Mouse (Mus musculus) hindbrain, embryonic 11.5 days (tissue): ENCODE measurements around the gene Gla. TPM values are rescaled to one million over a fixed set of nuclear protein-coding genes. Genes with fewer than 3 reads are reported as not detected.

Experiments used
- ATAC-seq: fragments of 200-750 bp; cut with Nextera tagmentation; 2 replicates; pipeline ENCODE4 v1.8.0; 2017; ENCODE audit warnings: mild to moderate bottlenecking, moderate TSS enrichment, moderate library complexity; ENCODE audit not compliant: low FRiP score
- DNase-seq: peaks from one replicate; pipeline ENCODE4 v3.0.0-alpha.2; 2015; ENCODE audit warnings: low spot score
- H3K27ac ChIP-seq: fragments of 300-500 bp; sonication (generic); 2 replicates; pipeline ENCODE4 v1.5.1; 2014; ENCODE audit warnings: mild to moderate bottlenecking, low read depth, low read length
- H3K27me3 ChIP-seq: fragments of 300-500 bp; sonication (generic); 2 replicates; pipeline ENCODE4 v1.6.1; 2014; ENCODE audit warnings: mild to moderate bottlenecking, low read length, moderate library complexity, mixed read lengths; ENCODE audit not compliant: control insufficient read depth, insufficient read depth
- H3K36me3 ChIP-seq: fragments of 300-500 bp; sonication (generic); 2 replicates; pipeline ENCODE4 v1.6.1; 2014; ENCODE audit warnings: mild to moderate bottlenecking, low read length, moderate library complexity, mixed read lengths; ENCODE audit not compliant: control insufficient read depth, insufficient read depth
- H3K4me1 ChIP-seq: fragments of 300-500 bp; sonication (generic); replicated peaks from 2 replicates; pipeline ENCODE4 v1.6.1; 2014; ENCODE audit warnings: low read length, mixed read lengths; ENCODE audit not compliant: control insufficient read depth, insufficient read depth
- H3K4me2 ChIP-seq: fragments of 300-500 bp; sonication (generic); replicated peaks from 2 replicates; pipeline ENCODE4 v1.6.1; 2014; ENCODE audit warnings: mild to moderate bottlenecking, low read depth, low read length
- H3K4me3 ChIP-seq: fragments of 300-500 bp; sonication (generic); 2 replicates; pipeline ENCODE4 v1.5.1; 2014; ENCODE audit warnings: low read depth, low read length
- H3K9ac ChIP-seq: fragments of 300-500 bp; sonication (generic); 2 replicates; pipeline ENCODE4 v1.6.1; 2014; ENCODE audit warnings: low read depth, low read length
- H3K9me3 ChIP-seq: fragments of 300-500 bp; sonication (generic); 2 replicates; pipeline ENCODE4 v1.6.1; 2016; ENCODE audit warnings: low read length; ENCODE audit not compliant: control insufficient read depth
- WGBS: fragments of 180-500 bp; shearing (Covaris S2); extraction: QIAGEN DNeasy Blood & Tissue Kit; methylation state at CpG from one replicate; pipeline ENCODE4 v1.1.7; 2014; 5-methylcytosine and 5-hydroxymethylcytosine counted together
- polyA plus RNA-seq: library from polyadenylated mRNA; unstranded; fragments of >200 nt; fragmentation: Nextera tagmentation; extraction: Ambion mirVana; gene quantifications from 2 replicates; pipeline ENCODE4 v1.2.1, GENCODE M21; 2014

Gla gene
- polyA plus RNA-seq: 3.0 and 5.0 TPM in 2 replicates

GRCm38 (mm10) chrX:134600659-134601379, at the start of gene Gla, which contains the start of gene Hnrnph2:
Gla (minus strand) TSS chrX:134601125.
Hnrnph2 (plus strand) TSS chrX:134601179.
- ATAC-seq (peak; percentile 98), DNase-seq (peak; percentile 91)
- H3K27me3 ChIP-seq: no peaks in the 10 kb centered on the region
- no peaks in the 10 kb centered on the region for H3K36me3 ChIP-seq
- peak within 1 kb of the TSS; percentile 44 for H3K4me2 ChIP-seq
- no peaks in the 10 kb centered on the region for H3K4me1 ChIP-seq
- H3K9ac ChIP-seq: peak within 1 kb of the TSS; percentile 58
- WGBS: 17% methylated on average over 33 of the region's 33 CpGs
- H3K4me3 ChIP-seq: peak within 1 kb of the TSS; percentile 49
- H3K27ac ChIP-seq: peak within 1 kb of the TSS; percentile 88
- H3K9me3 ChIP-seq: no peaks in the 10 kb centered on the region

DNA sequence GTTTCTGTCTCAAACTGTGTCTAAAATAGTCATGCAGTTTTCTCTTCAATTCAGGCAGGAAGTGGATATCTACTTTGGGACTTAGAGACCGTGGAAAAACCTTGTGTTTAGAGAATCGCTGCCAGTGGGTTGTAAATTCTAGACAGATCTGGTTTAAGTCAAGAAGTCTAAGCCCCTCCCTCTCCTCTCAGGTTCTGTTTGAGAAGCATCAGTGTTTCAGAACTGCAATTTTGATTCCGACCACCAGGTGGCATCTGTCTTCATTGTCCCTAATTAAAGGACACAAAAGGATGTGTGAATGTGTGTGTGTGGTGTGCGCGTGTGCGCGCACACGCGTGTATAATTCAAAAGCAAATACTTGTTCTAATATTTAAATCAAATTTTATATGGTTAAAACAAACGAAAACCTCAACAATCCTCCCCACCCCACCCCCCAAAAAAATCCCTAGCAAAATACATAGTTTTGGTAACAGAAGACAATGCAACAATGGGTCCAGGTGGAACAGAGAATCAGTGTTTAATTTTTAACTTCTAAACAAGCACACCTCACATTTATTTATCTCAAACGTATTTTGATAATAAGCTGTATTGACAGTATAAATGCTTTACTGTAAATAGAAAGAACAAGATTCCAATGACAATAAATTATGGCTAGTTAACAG, 47.2 kb upstream of the Gla start:
- WGBS: 20% methylated on average over 11 of the region's 11 CpGs
- Histone ChIP-seq H3K27ac (no peak overlapping the region), H3K4me2 (no peak overlapping the region), H3K27me3 (no peaks in the 10 kb centered on the region), H3K36me3 (no peaks in the 10 kb centered on the region), H3K9ac (no peak overlapping the region), H3K4me3 (no peak overlapping the region), H3K4me1 (no peaks in the 10 kb centered on the region), H3K9me3 (no peaks in the 10 kb centered on the region)
- ATAC-seq (peak; percentile 45; the same call in 1 of the 2 replicates), DNase-seq (peak; percentile 88)

DNA sequence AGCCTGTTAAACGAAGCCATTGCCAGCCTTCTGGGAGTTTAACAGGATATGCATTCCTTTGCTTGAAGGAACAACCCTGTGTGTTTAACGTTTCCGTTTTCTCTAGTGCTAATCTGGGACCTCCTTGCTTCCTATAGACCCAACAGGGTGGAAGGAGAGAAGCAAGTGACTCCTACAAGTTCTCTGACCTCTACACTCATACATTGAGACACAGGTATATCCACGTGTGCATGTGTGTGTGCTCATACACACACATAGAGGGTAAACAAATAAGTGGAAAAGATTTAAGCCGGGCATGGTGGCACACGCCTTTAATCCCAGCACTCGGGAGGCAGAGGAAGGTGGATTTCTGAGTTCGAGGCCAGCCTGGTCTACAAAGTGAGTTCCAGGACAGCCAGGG, 46.5 kb upstream of the Gla start:
- no peaks in the 10 kb centered on the region for H3K36me3 ChIP-seq
- no peak for DNase-seq
- no peak overlapping the region for H3K27ac ChIP-seq
- WGBS: 75% methylated on average over 8 of the region's 8 CpGs
- H3K4me3 ChIP-seq: no peak overlapping the region
- no peaks in the 10 kb centered on the region for H3K27me3 ChIP-seq
- no peak overlapping the region for H3K4me2 ChIP-seq
- no peaks in the 10 kb centered on the region for H3K4me1 ChIP-seq
- no peak overlapping the region for H3K9ac ChIP-seq
- no peaks in the 10 kb centered on the region for H3K9me3 ChIP-seq
- no peak for ATAC-seq

GRCm38 (mm10) chrX:134646338-134646737, 45.4 kb upstream of the Gla start:
- Histone ChIP-seq H3K27ac (no peak overlapping the region), H3K4me3 (no peak overlapping the region), H3K9ac (no peak overlapping the region), H3K4me1 (no peaks in the 10 kb centered on the region), H3K9me3 (no peaks in the 10 kb centered on the region), H3K4me2 (no peak overlapping the region), H3K27me3 (no peaks in the 10 kb centered on the region), H3K36me3 (no peaks in the 10 kb centered on the region)
- ATAC-seq (no peak), DNase-seq (no peak)
- 87% methylated on average over 1 of the region's 1 CpGs for whole genome bisulfite sequencing

DNA sequence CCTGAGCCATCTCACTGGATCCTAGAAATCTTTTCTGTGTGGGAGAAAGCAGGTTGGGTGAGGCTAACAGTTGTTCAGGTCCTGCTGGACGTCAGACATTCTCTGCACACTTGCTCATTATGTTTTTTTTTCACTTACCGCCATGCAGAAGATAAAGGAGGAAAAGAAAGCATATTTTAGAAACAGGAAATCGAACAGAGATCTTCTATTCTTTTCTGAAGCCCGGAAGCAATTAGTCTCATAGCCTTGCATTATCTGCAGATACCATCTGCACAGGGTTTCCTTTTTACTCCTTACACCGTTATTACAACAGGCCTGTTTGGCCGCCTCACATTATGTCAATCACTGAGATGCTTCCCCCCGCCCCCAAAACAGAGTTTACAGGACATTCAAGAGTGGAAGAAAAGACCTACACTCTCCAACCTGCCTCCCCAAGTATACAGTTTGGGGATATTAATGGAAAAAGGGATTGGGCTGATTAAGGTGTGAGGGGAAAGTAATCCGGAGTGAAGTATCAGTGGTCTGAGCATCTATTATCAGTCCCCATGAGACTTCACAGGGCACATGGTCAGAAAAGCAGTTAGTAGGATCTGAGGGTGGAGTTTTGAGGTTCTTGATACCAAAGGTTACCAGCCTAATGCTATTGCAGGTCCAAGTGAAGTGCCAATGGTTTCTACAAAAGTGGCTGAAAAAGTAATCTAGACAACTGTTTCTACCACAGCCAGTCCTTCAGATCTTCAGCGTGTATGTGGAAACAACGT, 40.3 kb upstream of the Gla start:
- no peaks in the 10 kb centered on the region for H3K27me3 ChIP-seq
- no peak overlapping the region for H3K4me2 ChIP-seq
- 79% methylated on average over 10 of the region's 10 CpGs for WGBS
- ATAC-seq (no peak), DNase-seq (no peak)
- H3K9me3 ChIP-seq: no peaks in the 10 kb centered on the region
- H3K27ac ChIP-seq: no peak overlapping the region
- H3K4me3 ChIP-seq: no peak overlapping the region
- H3K9ac ChIP-seq: no peak overlapping the region
- no peaks in the 10 kb centered on the region for H3K4me1 ChIP-seq
- H3K36me3 ChIP-seq: no peaks in the 10 kb centered on the region

GRCm38 (mm10) chrX:134635860-134636259, 34.9 kb upstream of the Gla start:
- H3K36me3 ChIP-seq: no peaks in the 10 kb centered on the region
- H3K27ac ChIP-seq: no peak overlapping the region
- no peak overlapping the region for H3K4me2 ChIP-seq
- no peak overlapping the region for H3K4me3 ChIP-seq
- no peak for DNase-seq
- no peaks in the 10 kb centered on the region for H3K4me1 ChIP-seq
- H3K9me3 ChIP-seq: no peaks in the 10 kb centered on the region
- 79% methylated on average over 3 of the region's 3 CpGs for WGBS
- no peak for ATAC-seq
- H3K27me3 ChIP-seq: no peaks in the 10 kb centered on the region
- no peak overlapping the region for H3K9ac ChIP-seq

GRCm38 (mm10) chrX:134635111-134635510, 34.2 kb upstream of the Gla start:
- Histone ChIP-seq H3K4me2 (no peak overlapping the region), H3K9me3 (no peaks in the 10 kb centered on the region), H3K36me3 (no peaks in the 10 kb centered on the region), H3K27me3 (no peaks in the 10 kb centered on the region), H3K27ac (no peak overlapping the region), H3K9ac (no peak overlapping the region), H3K4me3 (no peak overlapping the region), H3K4me1 (no peaks in the 10 kb centered on the region)
- no peak for DNase-seq
- no peak for ATAC-seq
- WGBS: 55% methylated on average over 3 of the region's 3 CpGs

DNA sequence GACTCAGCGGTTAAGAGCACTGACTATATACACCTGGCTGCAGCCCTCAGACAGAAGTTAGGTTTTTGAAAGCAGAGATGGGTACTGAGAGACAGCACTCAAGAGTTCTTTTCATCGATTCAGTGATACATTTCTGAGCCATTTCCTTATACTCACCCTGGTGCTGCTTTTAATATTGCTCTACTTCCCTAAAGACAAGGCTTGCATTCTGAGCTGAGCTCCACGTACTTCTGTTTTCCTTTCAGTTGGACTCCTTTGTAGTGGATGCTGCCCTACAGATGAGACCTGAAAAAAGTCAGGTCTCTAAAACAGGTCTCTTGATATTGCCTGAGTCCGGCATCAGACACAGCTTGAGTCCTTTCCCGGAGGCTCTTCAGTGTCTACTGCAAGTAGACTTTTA, 31.8 kb upstream of the Gla start:
- DNase-seq: no peak
- no peaks in the 10 kb centered on the region for H3K27me3 ChIP-seq
- H3K36me3 ChIP-seq: no peaks in the 10 kb centered on the region
- 88% methylated on average over 5 of the region's 5 CpGs for whole genome bisulfite sequencing
- H3K27ac ChIP-seq: no peak overlapping the region
- no peak overlapping the region for H3K4me2 ChIP-seq
- no peak overlapping the region for H3K4me3 ChIP-seq
- H3K4me1 ChIP-seq: no peaks in the 10 kb centered on the region
- H3K9me3 ChIP-seq: no peaks in the 10 kb centered on the region
- no peak overlapping the region for H3K9ac ChIP-seq
- ATAC-seq: no peak
